Mouse (Mus musculus): ENCODE measurements around the gene Gm11639.

The Gm11639 gene

GRCm38 (mm10) chr11:104704097-104704496 is 18.6 kb downstream of the Gm11639 start:
- no peak for DNase-seq (ENCODE audit: low read depth, low spot score)

- DNase-seq (ENCODE audit: low read depth, low spot score): no peak
These were observed 21.6 kb downstream of the Gm11639 start for GRCm38 (mm10) chr11:104707084-104707483.

- no peak for DNase-seq (ENCODE audit: low read depth, low spot score)
These were observed 59.6 kb downstream of the Gm11639 start for GRCm38 (mm10) chr11:104744995-104745568.

GRCm38 (mm10) chr11:104765762-104766161 is 80.3 kb downstream of the Gm11639 start:
- no peak for DNase-seq (ENCODE audit: low read depth, low spot score)

- no peak for DNase-seq (ENCODE audit: low read depth, low spot score)
These were observed 81.6 kb downstream of the Gm11639 start for GRCm38 (mm10) chr11:104767068-104767467.

- DNase-seq (ENCODE audit: low read depth, low spot score): peak; percentile 7
These were observed 82.6 kb downstream of the Gm11639 start for GRCm38 (mm10) chr11:104768072-104768471.

GRCm38 (mm10) chr11:104778796-104779195 is 93.3 kb downstream of the Gm11639 start:
- no peak for DNase-seq (ENCODE audit: low read depth, low spot score)

- peak; percentile 55 for DNase-seq (ENCODE audit: low read depth, low spot score)
These were observed 259.2 kb downstream of the Gm11639 start for GRCm38 (mm10) chr11:104944723-104945122.

- DNase-seq (ENCODE audit: low read depth, low spot score): no peak
These were observed 266.8 kb downstream of the Gm11639 start for GRCm38 (mm10) chr11:104952349-104952748.

GRCm38 (mm10) chr11:104967862-104968261 is 282.4 kb downstream of the Gm11639 start:
- DNase-seq (ENCODE audit: low read depth, low spot score): no peak

GRCm38 (mm10) chr11:104968388-104968787 is 282.9 kb downstream of the Gm11639 start:
- no peak for DNase-seq (ENCODE audit: low read depth, low spot score)

GRCm38 (mm10) chr11:104971322-104971721 is 285.8 kb downstream of the Gm11639 start:
- no peak for DNase-seq (ENCODE audit: low read depth, low spot score)

- DNase-seq (ENCODE audit: low read depth, low spot score): no peak
These were observed 287.0 kb downstream of the Gm11639 start for GRCm38 (mm10) chr11:104972480-104972879.

- DNase-seq (ENCODE audit: low read depth, low spot score): no peak
These were observed 292.5 kb downstream of the Gm11639 start for GRCm38 (mm10) chr11:104977976-104978375.

GRCm38 (mm10) chr11:104981342-104982055 is 296.0 kb downstream of the Gm11639 start:
- no peak for DNase-seq (ENCODE audit: low read depth, low spot score)

GRCm38 (mm10) chr11:105009232-105009631 is 323.7 kb downstream of the Gm11639 start:
- DNase-seq (ENCODE audit: low read depth, low spot score): no peak

- peak; percentile 62 for DNase-seq (ENCODE audit: low read depth, low spot score)
These were observed 335.6 kb downstream of the Gm11639 start for GRCm38 (mm10) chr11:105021071-105021470.

- DNase-seq (ENCODE audit: low read depth, low spot score): no peak
These were observed 343.3 kb downstream of the Gm11639 start for GRCm38 (mm10) chr11:105028744-105029348.

- no peak for DNase-seq (ENCODE audit: low read depth, low spot score)
These were observed 344.0 kb downstream of the Gm11639 start for GRCm38 (mm10) chr11:105029525-105029924.

GRCm38 (mm10) chr11:105030229-105030628 is 344.7 kb downstream of the Gm11639 start:
- DNase-seq (ENCODE audit: low read depth, low spot score): no peak

GRCm38 (mm10) chr11:105031103-105031502 is 345.6 kb downstream of the Gm11639 start:
- DNase-seq (ENCODE audit: low read depth, low spot score): no peak

- DNase-seq (ENCODE audit: low read depth, low spot score): no peak
These were observed 349.6 kb downstream of the Gm11639 start for GRCm38 (mm10) chr11:105035081-105035480.

GRCm38 (mm10) chr11:105063292-105063691 is 377.8 kb downstream of the Gm11639 start, which contains the start of gene Efcab3:
TSS of gene Efcab3 (plus strand) at chr11:105063592.
- no peak for DNase-seq (ENCODE audit: low read depth, low spot score)
